Mouse (Mus musculus) hindbrain, embryonic 14.5 days (tissue): ENCODE results near the gene Slc43a2. TPM values are rescaled to one million over a fixed set of nuclear protein-coding genes. Genes with fewer than 3 reads are reported as not detected.
A peak's percentile ranks its signal among the peaks of the same experiment; 100 is the strongest.
"Not testable (repeated sequence)": the region's sequence is repeated elsewhere in the genome, so short reads cannot be mapped to it uniquely, and the experiment has no call there.

ENCODE experiments used
- ATAC-seq: fragments of 200-750 bp; cut with Nextera tagmentation; 2 replicates; pipeline ENCODE4 v1.8.0; 2017; ENCODE audit warnings: moderate number of reproducible peaks, mild to moderate bottlenecking, moderate TSS enrichment, moderate library complexity; ENCODE audit not compliant: low FRiP score
- DNase-seq: peaks from one replicate; pipeline ENCODE4 v3.0.0-alpha.2; 2015; ENCODE audit warnings: low spot score
- H3K27ac ChIP-seq: fragments of 300-500 bp; sonication (generic); 2 replicates; pipeline ENCODE4 v1.5.1; 2014; ENCODE audit warnings: mild to moderate bottlenecking, moderate library complexity
- H3K27me3 ChIP-seq: fragments of 300-500 bp; sonication (generic); 2 replicates; pipeline ENCODE4 v1.6.1; 2014; ENCODE audit warnings: mild to moderate bottlenecking, low read length, mixed read lengths; ENCODE audit not compliant: control insufficient read depth, insufficient read depth
- H3K36me3 ChIP-seq: fragments of 300-500 bp; sonication (generic); replicated peaks from 2 replicates; pipeline ENCODE4 v1.6.1; 2014; ENCODE audit not compliant: control insufficient read depth, insufficient read depth
- H3K4me1 ChIP-seq: fragments of 300-500 bp; sonication (generic); replicated peaks from 2 replicates; pipeline ENCODE4 v1.6.1; 2014; ENCODE audit warnings: antibody characterized with exemption, low read length, mixed read lengths; ENCODE audit not compliant: control insufficient read depth, insufficient read depth
- H3K4me2 ChIP-seq: fragments of 300-500 bp; sonication (generic); replicated peaks from 2 replicates; pipeline ENCODE4 v1.6.1; 2014; ENCODE audit warnings: mild to moderate bottlenecking, moderate library complexity
- H3K4me3 ChIP-seq: fragments of 300-500 bp; sonication (generic); replicated peaks from 2 replicates; pipeline ENCODE4 v1.5.1; 2014; ENCODE audit warnings: mild to moderate bottlenecking, low read length
- H3K9ac ChIP-seq: fragments of 300-500 bp; sonication (generic); 2 replicates; pipeline ENCODE4 v1.6.1; 2014
- H3K9me3 ChIP-seq: fragments of 300-500 bp; sonication (generic); 2 replicates; pipeline ENCODE4 v1.6.1; 2016; ENCODE audit warnings: low read length; ENCODE audit not compliant: control insufficient read depth
- WGBS: fragments of 180-500 bp; shearing (Covaris S2); extraction: QIAGEN DNeasy Blood & Tissue Kit; methylation state at CpG from one replicate; pipeline ENCODE4 v1.1.7; 2014; 5-methylcytosine and 5-hydroxymethylcytosine counted together
- polyA plus RNA-seq: library from polyadenylated mRNA; unstranded; fragments of >200 nt; fragmentation: Nextera tagmentation; extraction: Ambion mirVana; gene quantifications from 2 replicates; pipeline ENCODE4 v1.2.1, GENCODE M21; 2014

The Slc43a2 gene
- polyA plus RNA-seq, 1 experiment from 2014 or later = 15.2 TPM

DNA sequence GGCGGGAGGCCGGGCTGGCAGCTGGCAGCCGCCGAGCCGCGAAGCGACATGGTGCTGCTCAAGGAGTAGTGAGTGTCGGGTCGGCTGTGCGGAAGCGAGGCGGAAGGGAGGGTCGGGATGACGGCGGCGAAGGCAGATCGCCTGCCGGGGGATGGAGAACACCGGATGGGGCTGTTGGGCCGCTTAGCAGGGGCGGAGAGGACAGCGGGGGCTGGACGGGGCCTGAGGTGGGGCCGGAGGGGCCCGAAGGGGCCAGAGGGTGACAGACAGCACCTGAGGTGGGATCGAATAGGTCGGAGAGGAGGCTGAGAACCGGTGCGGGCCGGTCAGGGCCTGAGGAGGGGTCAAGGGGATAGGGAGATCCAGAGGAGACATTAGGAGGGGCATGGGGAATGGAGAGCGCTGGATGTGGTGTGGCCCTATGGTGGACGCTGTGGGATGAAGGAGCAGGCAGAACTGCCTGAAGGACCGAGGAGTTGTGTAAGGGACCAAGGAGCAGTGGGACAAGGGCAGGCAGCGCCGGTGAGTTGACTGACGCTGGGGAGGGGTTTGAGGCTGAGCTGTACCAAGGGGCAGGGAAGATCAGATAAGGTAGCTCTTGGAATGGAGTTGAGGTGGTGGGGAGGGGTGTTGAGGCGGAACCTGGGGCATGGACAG is 56.9 kb downstream of the Slc43a2 start:
- Histone ChIP-seq H3K4me2 (peak overlapping the region; percentile 87), H3K9ac (peak overlapping the region; percentile 97), H3K27ac (peak overlapping the region; percentile 91), H3K27me3 (no peaks in the 10 kb centered on the region), H3K4me1 (peaks cover 25% of the 10 kb centered on the region), H3K4me3 (peak overlapping the region; percentile 94), H3K9me3 (no peaks in the 10 kb centered on the region), H3K36me3 (peaks cover 12% of the 10 kb centered on the region)
- peak; percentile 77 for ATAC-seq
- no peak for DNase-seq
- 1% methylated on average over 37 of the region's 37 CpGs for WGBS

DNA sequence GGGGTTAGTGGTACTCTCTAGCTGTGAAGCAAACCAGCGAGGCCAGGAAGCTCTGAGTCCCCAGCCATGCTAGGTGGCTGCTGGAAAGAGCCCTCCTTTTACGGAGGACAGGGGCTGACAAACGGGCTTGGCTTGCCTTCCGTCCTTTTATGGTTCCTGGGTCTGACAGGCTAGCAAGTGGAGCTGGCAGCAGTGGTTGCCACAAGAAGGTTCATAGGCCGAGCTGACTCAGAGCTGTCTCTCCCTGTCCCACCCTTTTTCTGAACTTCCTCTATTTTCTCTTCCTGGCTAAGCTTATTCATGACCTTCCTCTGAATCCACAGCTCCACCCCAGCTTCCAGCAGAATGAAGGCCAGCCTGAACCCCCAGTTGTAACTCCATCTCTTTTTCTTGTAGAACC is 61.1 kb downstream of the Slc43a2 start:
- ATAC-seq (no peak), DNase-seq (no peak)
- WGBS = 90% methylated on average over 5 of the region's 5 CpGs
- Histone ChIP-seq H3K27ac (no peak overlapping the region), H3K9me3 (no peaks in the 10 kb centered on the region), H3K4me2 (no peak overlapping the region), H3K4me3 (no peak overlapping the region), H3K4me1 (peaks cover 22% of the 10 kb centered on the region), H3K27me3 (no peaks in the 10 kb centered on the region), H3K9ac (no peak overlapping the region), H3K36me3 (peaks cover 52% of the 10 kb centered on the region)

DNA sequence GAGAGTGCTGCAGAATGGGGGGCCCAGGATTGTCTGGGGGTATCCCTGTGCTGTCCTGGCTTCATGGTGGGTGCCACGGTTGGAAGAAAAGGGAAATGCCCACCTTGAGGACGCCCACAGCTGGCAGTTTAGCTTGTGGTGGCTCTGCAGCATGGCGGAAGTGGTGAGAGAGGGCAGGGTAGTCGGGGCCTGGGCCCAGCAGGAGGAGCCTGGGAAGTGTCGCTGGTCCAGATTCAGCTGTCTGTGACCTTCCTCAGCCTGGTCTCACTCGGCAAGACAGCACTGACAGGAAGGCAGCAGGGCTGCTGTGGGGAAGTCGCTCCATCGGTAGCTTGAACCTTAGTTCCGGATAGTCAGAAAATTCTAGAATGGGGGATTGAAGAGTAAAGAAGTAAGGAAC is 62.9 kb downstream of the Slc43a2 start:
- Histone ChIP-seq H3K9ac (no peak overlapping the region), H3K27me3 (no peaks in the 10 kb centered on the region), H3K4me2 (no peak overlapping the region), H3K36me3 (peaks cover 69% of the 10 kb centered on the region), H3K4me1 (peaks cover 11% of the 10 kb centered on the region), H3K4me3 (no peak overlapping the region), H3K27ac (no peak overlapping the region), H3K9me3 (no peaks in the 10 kb centered on the region)
- ATAC-seq = no peak
- 81% methylated on average over 9 of the region's 9 CpGs for WGBS
- DNase-seq = no peak

DNA sequence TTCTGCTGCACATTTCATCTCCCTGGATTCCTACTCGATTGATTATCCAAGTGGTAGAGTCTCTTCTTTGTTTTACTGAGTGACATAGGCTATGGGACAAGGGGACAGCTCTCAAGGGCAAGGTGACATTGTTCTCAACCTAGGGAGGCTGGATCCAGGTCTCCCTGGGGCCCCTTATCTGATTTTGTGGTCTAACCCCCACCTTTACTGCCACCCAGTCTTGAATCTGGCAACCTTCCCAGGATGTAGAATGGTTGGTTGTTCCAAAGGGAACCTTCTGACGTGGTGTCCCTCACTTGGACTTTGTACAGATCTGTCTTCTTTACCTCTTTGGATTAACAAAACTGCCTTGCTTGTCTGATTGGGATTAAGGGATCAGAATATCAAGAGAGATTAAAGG is 63.9 kb downstream of the Slc43a2 start:
- Histone ChIP-seq H3K9me3 (no peaks in the 10 kb centered on the region), H3K9ac (no peak overlapping the region), H3K4me3 (no peak overlapping the region), H3K27me3 (no peaks in the 10 kb centered on the region), H3K36me3 (peaks cover 75% of the 10 kb centered on the region), H3K4me1 (0 out of 2 replicates have a peak, but pooled peaks cover 1% of the 10 kb centered on the region), H3K27ac (no peak overlapping the region), H3K4me2 (no peak overlapping the region)
- no peak for ATAC-seq
- DNase-seq = no peak
- 74% methylated on average over 2 of the region's 2 CpGs for WGBS

DNA sequence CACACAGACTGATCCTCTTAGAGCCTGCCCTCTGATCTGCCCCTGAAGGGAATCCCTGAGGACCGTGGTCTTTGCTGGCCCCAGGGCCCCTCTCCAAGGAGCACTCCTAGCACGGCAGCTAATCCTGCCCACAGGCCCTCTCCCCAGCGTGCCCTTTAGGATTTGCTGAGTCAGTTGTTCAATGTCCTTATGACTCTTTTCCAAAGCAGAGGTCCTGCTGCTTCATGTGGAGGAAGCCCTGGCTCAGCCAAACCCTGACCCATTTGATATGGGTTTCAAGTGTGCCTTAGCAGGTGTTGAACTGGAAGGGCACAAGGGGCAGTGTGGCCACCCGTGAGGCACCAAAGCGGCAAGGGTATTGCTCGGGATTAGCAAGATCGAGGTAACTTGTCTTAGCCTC is 64.3 kb downstream of the Slc43a2 start:
- WGBS = 72% methylated on average over 7 of the region's 7 CpGs
- ATAC-seq = no peak
- no peak overlapping the region for H3K9ac ChIP-seq

DNA sequence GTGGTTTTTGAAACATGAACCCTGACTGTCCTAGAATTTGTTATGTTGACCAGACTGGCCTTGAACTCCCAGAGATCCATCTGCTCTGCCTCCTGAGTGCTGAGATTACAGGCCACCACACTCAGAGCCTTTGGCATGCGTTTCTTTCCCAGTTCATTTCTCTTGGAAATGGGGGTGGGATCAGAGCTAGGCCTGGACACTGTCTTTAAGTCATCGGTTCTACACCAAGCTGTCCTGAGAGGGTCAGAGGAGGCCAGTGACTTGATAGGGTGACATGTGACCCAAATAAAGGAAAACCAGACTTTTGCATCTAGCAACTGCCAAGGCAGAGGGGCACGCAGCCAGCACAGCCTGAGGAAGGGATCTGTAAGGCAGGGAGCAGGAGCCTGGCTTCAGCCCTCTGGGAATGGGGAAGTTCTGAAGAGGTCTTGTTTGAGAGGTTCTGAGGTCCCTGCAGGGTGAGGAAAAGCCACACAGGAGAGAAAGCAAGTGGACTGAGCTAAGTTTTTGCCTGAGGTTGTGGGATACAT is 65.3 kb downstream of the Slc43a2 start:
- Histone ChIP-seq H3K4me2 (no peak overlapping the region), H3K4me3 (no peak overlapping the region), H3K9ac (no peak overlapping the region), H3K9me3 (no peaks in the 10 kb centered on the region), H3K27me3 (no peaks in the 10 kb centered on the region), H3K36me3 (peaks cover 89% of the 10 kb centered on the region), H3K27ac (no peak overlapping the region), H3K4me1 (no peaks in the 10 kb centered on the region)
- ATAC-seq = no peak
- DNase-seq = no peak
- 91% methylated on average over 3 of the region's 3 CpGs for WGBS

More for the DNA sequence above, 64.3 kb downstream of the Slc43a2 start:
- no peak overlapping the region for H3K27ac ChIP-seq
- DNase-seq = no peak
- H3K36me3 ChIP-seq = peaks cover 79% of the 10 kb centered on the region
- H3K27me3 ChIP-seq = no peaks in the 10 kb centered on the region
- H3K9me3 ChIP-seq = no peaks in the 10 kb centered on the region
- H3K4me2 ChIP-seq = no peak overlapping the region
- H3K4me3 ChIP-seq = no peak overlapping the region
- H3K4me1 ChIP-seq = no peaks in the 10 kb centered on the region

DNA sequence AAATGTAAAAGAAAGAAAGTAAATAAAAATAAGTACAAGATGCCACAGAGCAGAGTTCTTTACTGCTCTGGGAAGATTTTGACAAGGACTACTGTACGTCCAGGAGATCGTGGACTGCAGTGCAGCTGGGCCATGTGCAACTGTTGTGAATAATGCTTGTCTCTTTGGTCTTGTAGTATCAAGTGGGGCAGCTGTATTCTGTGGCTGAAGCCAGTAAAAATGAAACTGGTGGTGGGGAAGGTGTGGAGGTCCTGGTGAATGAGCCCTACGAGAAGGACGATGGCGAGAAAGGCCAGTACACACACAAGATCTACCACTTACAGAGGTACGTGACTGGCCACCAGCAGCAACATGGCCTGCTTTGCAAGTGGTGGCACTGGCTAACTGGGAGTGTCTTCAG is 66.5 kb downstream of the Slc43a2 start:
- no peak for DNase-seq
- Histone ChIP-seq H3K4me1 (no peaks in the 10 kb centered on the region), H3K27ac (no peak overlapping the region), H3K9ac (no peak overlapping the region), H3K9me3 (no peaks in the 10 kb centered on the region), H3K27me3 (no peaks in the 10 kb centered on the region), H3K36me3 (peaks cover 93% of the 10 kb centered on the region), H3K4me3 (no peak overlapping the region), H3K4me2 (no peak overlapping the region)
- ATAC-seq = no peak
- 93% methylated on average over 6 of the region's 6 CpGs for WGBS

DNA sequence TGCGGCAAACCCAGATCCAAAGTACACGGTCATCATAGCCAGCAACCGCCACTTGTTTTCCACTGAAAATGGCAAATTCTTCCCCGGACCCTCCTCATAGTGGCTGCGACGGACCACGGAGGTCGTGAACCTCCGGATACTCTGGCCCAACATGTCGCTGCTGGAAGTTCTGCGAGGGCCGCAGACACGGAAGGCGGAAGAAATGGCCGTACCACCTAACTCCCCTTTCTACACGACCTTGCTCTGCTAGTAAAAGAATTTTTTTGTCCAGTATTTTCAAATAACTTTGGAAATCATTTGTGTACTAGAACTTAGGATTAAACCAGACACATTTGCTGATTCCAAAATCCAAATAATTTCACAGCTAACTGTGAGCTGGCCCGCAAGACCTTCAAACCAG is 68.3 kb downstream of the Slc43a2 start:
- H3K27ac ChIP-seq, H3K4me3 ChIP-seq, H3K4me1 ChIP-seq, H3K9ac ChIP-seq, H3K27me3 ChIP-seq, H3K9me3 ChIP-seq, DNase-seq, H3K4me2 ChIP-seq, ATAC-seq: not testable (repeated sequence)
- WGBS = 96% methylated on average over 16 of the region's 17 CpGs
- H3K36me3 ChIP-seq = peaks cover 91% of the 10 kb centered on the region

DNA sequence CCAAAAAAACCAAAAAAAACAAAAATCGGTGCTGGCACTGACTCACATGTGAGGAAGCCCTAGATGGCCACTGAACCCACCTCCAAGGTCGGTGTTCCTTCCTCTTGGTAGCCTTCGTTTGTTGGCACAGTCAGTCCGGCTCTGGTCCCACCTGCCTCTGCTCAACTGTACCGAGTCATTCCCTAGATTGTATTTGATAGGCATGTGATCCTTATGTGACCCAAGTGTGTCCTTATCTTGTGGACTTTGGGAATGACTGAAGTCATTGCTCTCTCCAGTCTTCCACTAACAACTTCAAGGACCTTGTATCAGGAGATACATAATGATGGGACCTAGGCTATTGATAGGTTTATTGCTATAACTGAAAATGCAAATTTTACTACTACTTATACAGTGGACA is 73.3 kb downstream of the Slc43a2 start:
- DNase-seq = no peak

More for the DNA sequence above, 73.3 kb downstream of the Slc43a2 start:
- ATAC-seq = no peak
- no peaks in the 10 kb centered on the region for H3K4me1 ChIP-seq
- no peak overlapping the region for H3K4me2 ChIP-seq
- no peak overlapping the region for H3K9ac ChIP-seq
- 92% methylated on average over 5 of the region's 5 CpGs for WGBS
- no peaks in the 10 kb centered on the region for H3K9me3 ChIP-seq
- H3K4me3 ChIP-seq = no peak overlapping the region
- no peak overlapping the region for H3K27ac ChIP-seq
- H3K27me3 ChIP-seq = no peaks in the 10 kb centered on the region
- H3K36me3 ChIP-seq = peaks cover 93% of the 10 kb centered on the region
